Mouse (Mus musculus) forebrain, postnatal 0 days (tissue): ENCODE data around the gene Tef. TPM values are rescaled to one million over a fixed set of nuclear protein-coding genes. Genes with fewer than 3 reads are reported as not detected.

Source experiments
- ATAC-seq: fragments of 200-750 bp; cut with Nextera tagmentation; 2 replicates; pipeline ENCODE4 v1.8.0; 2017; ENCODE audit warnings: mild to moderate bottlenecking, moderate library complexity
- DNase-seq: peaks from one replicate; pipeline ENCODE4 v3.0.0-alpha.2; 2015
- H3K27ac ChIP-seq: fragments of 300-500 bp; sonication (generic); 2 replicates; pipeline ENCODE4 v1.5.1; 2014; ENCODE audit warnings: low read depth, mild to moderate bottlenecking, antibody characterized with exemption, low read length, moderate library complexity, mixed read lengths
- H3K27me3 ChIP-seq: fragments of 300-500 bp; sonication (generic); 2 replicates; pipeline ENCODE4 v1.6.1; 2014; ENCODE audit warnings: mild to moderate bottlenecking, low read length, mixed read lengths; ENCODE audit not compliant: insufficient read depth
- H3K36me3 ChIP-seq: fragments of 300-500 bp; sonication (generic); 2 replicates; pipeline ENCODE4 v1.6.1; 2014; ENCODE audit warnings: mild to moderate bottlenecking, moderate library complexity; ENCODE audit not compliant: insufficient read depth
- H3K4me1 ChIP-seq: fragments of 300-500 bp; sonication (generic); 2 replicates; pipeline ENCODE4 v1.6.1; 2014; ENCODE audit warnings: antibody characterized with exemption; ENCODE audit not compliant: insufficient read depth
- H3K4me2 ChIP-seq: fragments of 300-500 bp; sonication (generic); 2 replicates; pipeline ENCODE4 v1.6.1; 2014; ENCODE audit warnings: low read depth, mild to moderate bottlenecking, moderate library complexity
- H3K4me3 ChIP-seq: fragments of 300-500 bp; sonication (generic); 2 replicates; pipeline ENCODE4 v1.5.1; 2014; ENCODE audit warnings: low read depth, low read length, mixed read lengths
- H3K9ac ChIP-seq: fragments of 300-500 bp; sonication (generic); 2 replicates; pipeline ENCODE4 v1.6.1; 2014; ENCODE audit warnings: mild to moderate bottlenecking
- H3K9me3 ChIP-seq: fragments of 300-500 bp; sonication (generic); 2 replicates; pipeline ENCODE4 v1.6.1; 2016; ENCODE audit warnings: low read length
- CTCF ChIP-seq: sonication (generic); IDR thresholded peaks from 2 replicates; pipeline ENCODE4 v1.5.1; 2016; ENCODE audit warnings: antibody characterized with exemption, control low read depth, low read depth
- WGBS: fragments of 180-500 bp; shearing (Covaris S2); extraction: QIAGEN DNeasy Blood & Tissue Kit; methylation state at CpG from one replicate; pipeline ENCODE4 v1.1.7; 2014; 5-methylcytosine and 5-hydroxymethylcytosine counted together
- polyA plus RNA-seq: library from polyadenylated mRNA; unstranded; fragments of >200 nt; fragmentation: Nextera tagmentation; extraction: Ambion mirVana; gene quantifications from 2 replicates; pipeline ENCODE4 v1.2.1, GENCODE M21; 2015
- total RNA-seq: library from RNA; depleted of rRNA; stranded (reverse); fragments of >200 nt; gene quantifications from 2 replicates; pipeline ENCODE4 v1.2.3, GENCODE M21; 2014

The Tef gene
- total and polyA plus RNA-seq, 2 experiments from 2014 or later, result 27.8 to 71.8 TPM

GRCm38 (mm10) chr15:81834171-81834841 lies 32.1 kb downstream of the Tef start:
- DNase-seq (no peak), ATAC-seq (no peak)
- no peak overlapping the region for H3K4me3 ChIP-seq
- no peak for TF ChIP-seq CTCF
- H3K4me2 ChIP-seq, result no peak overlapping the region
- 66% methylated on average over 3 of the region's 3 CpGs for WGBS
- no peak overlapping the region for H3K9ac ChIP-seq
- H3K9me3 ChIP-seq, result no peaks in the 10 kb centered on the region
- no peaks in the 10 kb centered on the region for H3K27me3 ChIP-seq
- peaks cover 2% of the 10 kb centered on the region; the same call in 1 of the 2 replicates for H3K36me3 ChIP-seq
- no peaks in the 10 kb centered on the region; the same call in 1 of the 2 replicates for H3K4me1 ChIP-seq
- no peak overlapping the region for H3K27ac ChIP-seq

DNA sequence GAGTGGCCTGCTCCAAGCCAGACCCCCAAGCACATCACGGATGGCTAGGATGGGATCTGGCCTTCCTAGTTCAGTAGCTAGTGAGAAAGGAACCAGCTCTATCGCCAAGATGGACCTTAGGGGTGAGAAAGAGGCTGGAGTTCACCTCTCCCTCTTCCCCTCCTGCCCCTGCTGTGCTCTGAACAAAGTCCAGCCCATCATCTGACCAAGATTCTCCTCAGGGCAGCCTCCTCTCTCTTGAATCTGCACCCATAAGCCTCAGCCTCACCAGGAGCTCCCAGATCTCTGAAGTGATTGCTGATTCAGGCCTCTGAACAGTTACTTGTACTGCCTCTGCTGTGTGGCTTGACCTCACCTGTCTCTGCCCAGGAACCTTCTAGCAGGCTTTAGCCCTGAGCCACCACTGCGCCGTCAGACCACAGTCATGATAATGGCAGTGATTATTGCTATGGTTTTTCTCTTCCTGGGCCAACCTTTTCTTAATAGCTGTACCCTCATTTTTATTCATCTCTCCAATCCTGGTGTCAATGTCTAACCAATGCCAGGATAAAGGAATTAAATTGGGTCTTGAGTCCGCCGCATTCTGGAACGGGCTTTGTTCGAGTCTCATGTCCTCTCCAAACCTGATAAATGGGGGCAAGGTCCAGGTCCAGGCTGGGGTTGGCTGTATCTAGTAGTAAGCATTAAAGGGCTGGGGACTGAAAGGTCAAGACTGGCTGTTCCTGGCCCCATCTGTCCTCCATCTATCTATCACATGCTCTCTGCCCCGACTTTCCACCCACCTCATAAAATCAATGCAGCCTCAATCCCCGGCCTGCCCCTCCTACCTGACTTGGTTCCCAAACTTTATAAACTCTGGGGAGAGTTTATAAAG lies 33.0 kb downstream of the Tef start:
- no peak overlapping the region for H3K4me3 ChIP-seq

GRCm38 (mm10) chr15:81836124-81836821 lies 34.1 kb downstream of the Tef start:
- no peaks in the 10 kb centered on the region; the same call in 1 of the 2 replicates for H3K4me1 ChIP-seq
- DNase-seq (no peak), ATAC-seq (peak; percentile 73)
- H3K4me3 ChIP-seq, result peak overlapping the region; percentile 17; the same call in 1 of the 2 replicates
- peak overlapping the region; percentile 31 for H3K9ac ChIP-seq
- no peaks in the 10 kb centered on the region for H3K9me3 ChIP-seq
- TF ChIP-seq CTCF, result no peak
- H3K27ac ChIP-seq, result 0 out of 2 replicates have a peak overlapping the region, but pooled peaks have one; percentile 29
- no peaks in the 10 kb centered on the region for H3K36me3 ChIP-seq
- WGBS, result 5% methylated on average over 32 of the region's 33 CpGs
- no peaks in the 10 kb centered on the region for H3K27me3 ChIP-seq
- H3K4me2 ChIP-seq, result peak overlapping the region; percentile 39

More for the DNA sequence above, 33.0 kb downstream of the Tef start:
- no peak for TF ChIP-seq CTCF
- ATAC-seq (no peak), DNase-seq (no peak)
- WGBS, result 74% methylated on average over 10 of the region's 10 CpGs
- H3K4me2 ChIP-seq, result no peak overlapping the region
- H3K27me3 ChIP-seq, result no peaks in the 10 kb centered on the region
- H3K36me3 ChIP-seq, result no peaks in the 10 kb centered on the region
- H3K9ac ChIP-seq, result no peak overlapping the region
- no peaks in the 10 kb centered on the region; the same call in 1 of the 2 replicates for H3K4me1 ChIP-seq
- no peak overlapping the region for H3K27ac ChIP-seq
- no peaks in the 10 kb centered on the region for H3K9me3 ChIP-seq

DNA sequence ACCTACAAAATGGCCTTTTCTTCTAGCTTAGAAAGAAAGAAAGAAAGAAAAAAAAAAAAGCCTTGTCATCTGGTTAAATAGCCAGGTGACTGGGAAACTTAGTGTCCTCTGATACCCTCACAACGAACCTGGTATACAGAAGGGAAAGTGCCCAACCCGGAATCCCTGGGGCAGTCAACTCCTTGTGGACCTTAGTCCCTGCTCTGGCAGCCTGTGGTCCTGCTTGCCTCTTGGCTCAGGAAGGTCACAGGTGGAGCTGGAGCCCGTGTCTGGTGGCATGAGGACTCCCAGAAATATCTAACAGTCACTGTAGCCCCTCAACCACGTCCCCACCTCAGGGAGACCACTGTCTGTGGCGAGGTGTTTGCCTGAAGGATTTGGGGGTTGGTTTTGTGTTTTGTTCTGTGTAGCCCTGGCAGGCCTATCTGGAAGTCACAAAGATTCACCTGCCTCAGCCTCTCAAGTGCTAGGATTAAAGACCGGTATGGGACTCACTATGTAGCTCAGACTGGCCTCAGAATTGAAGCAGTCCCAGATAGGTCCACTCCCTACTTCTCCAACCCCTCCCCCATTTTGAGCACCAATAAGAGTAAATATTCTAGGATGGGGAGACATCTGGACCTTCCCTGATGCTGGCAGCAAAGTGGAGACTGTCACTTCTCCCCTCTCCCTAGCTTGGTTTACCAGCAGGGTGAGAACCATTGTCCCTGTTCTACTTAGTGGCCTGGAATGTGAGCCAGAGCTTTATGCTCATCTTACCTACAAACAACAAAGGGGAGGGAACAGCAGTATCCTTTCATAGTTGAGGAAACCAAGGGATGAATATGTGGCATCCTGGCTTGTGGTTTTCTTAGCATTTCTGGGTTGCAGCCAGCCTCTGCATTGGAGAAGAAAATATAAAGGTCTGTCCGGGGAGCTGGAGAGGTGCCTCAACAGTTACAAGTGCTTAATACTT lies 35.0 kb downstream of the Tef start:
- no peak for DNase-seq
- Histone ChIP-seq H3K9me3 (no peaks in the 10 kb centered on the region), H3K36me3 (no peaks in the 10 kb centered on the region), H3K4me2 (no peak overlapping the region), H3K9ac (no peak overlapping the region), H3K27me3 (no peaks in the 10 kb centered on the region), H3K4me3 (no peak overlapping the region), H3K27ac (no peak overlapping the region), H3K4me1 (no peaks in the 10 kb centered on the region; the same call in 1 of the 2 replicates)
- TF ChIP-seq CTCF, result no peak
- ATAC-seq, result no peak
- 66% methylated on average over 7 of the region's 7 CpGs for WGBS

DNA sequence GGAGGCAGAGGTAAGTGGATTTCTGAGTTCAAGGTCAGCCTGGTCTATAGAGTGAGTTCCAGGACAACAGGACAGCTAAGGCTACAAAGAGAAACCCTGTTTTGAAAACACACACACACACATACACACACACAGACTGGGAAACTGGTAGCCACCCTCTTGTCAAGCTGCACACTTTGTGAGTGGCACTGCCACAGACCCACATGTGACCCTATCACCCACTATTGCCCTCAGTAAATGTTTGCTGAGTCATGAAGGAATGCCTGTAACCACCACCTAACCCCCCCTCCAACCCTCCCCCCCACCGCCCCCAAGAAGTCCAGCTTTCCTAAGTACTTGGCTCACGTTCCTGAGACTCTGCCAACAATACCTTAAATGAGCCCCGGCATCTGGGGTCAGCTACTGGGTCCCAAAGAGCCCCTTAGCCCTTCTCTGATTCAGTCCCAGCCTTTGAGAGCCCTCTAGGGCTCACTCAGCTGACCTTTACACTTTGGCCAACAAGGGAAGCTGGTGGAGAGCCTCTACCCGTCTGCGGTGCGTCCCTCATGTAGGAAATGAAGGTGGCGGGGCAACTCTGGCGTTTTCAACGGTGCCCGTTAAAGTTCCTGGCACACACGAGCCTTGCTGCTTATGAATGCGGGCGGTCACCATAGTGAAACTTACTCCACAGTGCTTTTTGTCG lies 36.5 kb downstream of the Tef start:
- Histone ChIP-seq H3K9ac (no peak overlapping the region), H3K36me3 (no peaks in the 10 kb centered on the region), H3K27ac (peak overlapping the region; percentile 54; the same call in 1 of the 2 replicates), H3K4me2 (no peak overlapping the region), H3K4me3 (no peak overlapping the region), H3K27me3 (no peaks in the 10 kb centered on the region), H3K9me3 (no peaks in the 10 kb centered on the region), H3K4me1 (no peaks in the 10 kb centered on the region; the same call in 1 of the 2 replicates)
- TF ChIP-seq CTCF, result no peak
- WGBS, result 42% methylated on average over 14 of the region's 14 CpGs
- DNase-seq, result no peak
- no peak for ATAC-seq
